Mouse (Mus musculus) megakaryocyte progenitor cell, adult 5-6 weeks (primary cell): ENCODE results near the gene Acads. TPM values are rescaled to one million over a fixed set of nuclear protein-coding genes. Genes with fewer than 3 reads are reported as not detected.
"Not testable (repeated sequence)": the region's sequence is repeated elsewhere in the genome, so short reads cannot be mapped to it uniquely, and the experiment has no call there.

Source experiments
- ATAC-seq: replicated peaks from 2 replicates; pipeline ENCODE4 v1.8.0; 2016; ENCODE audit warnings: mild to moderate bottlenecking, moderate TSS enrichment, inconsistent platforms; ENCODE audit not compliant: poor library complexity
- total RNA-seq, 2 experiments: library from RNA; stranded (forward) in 1 of 2; stranded (reverse) in 1 of 2; fragments of 157-497, 149-512 nt in 1 of 2; fragments of 200-1000 nt in 1 of 2; gene quantifications; 2 replicates each; pipeline versions ENCODE4 v1.2.3 to v1.2.4; 2015 to 2017

The Acads gene
- total RNA-seq (2015) (27.8 and 28.8 TPM in 2 replicates), total RNA-seq (2017) (22.3 and 34.1 TPM in 2 replicates)

- peak; percentile 93 for ATAC-seq
Measured at GRCm38 (mm10) chr5:115118961-115119570, at the start of gene Acads. Gene Acads, minus strand, starts transcription at chr5:115119346.

DNA sequence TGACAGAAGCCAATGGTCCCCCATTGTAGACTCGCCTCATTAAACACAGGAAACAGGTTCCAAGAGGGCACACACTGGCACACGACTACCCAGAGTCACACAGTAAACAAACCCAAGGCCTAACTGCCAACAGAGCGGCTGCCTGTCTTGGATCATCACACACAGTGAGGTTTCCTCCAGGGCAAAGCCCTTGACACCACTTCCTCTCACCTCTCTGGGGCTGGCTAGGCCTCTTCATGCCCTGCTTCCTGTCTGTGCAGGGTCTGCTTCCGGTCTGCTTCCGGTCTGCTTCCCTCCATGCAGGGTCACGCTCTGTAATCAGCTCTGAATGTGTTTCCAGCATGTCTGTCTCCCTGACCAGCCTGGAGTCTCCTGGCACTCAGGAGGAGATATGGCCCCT is 48.2 kb upstream of the Acads start:
- peak; percentile 68 for ATAC-seq

- ATAC-seq, result no peak
Measured at GRCm38 (mm10) chr5:115166815-115167194, 47.7 kb upstream of the Acads start.

GRCm38 (mm10) chr5:115165895-115166814 is 47.0 kb upstream of the Acads start:
- peak; percentile 38 for ATAC-seq

DNA sequence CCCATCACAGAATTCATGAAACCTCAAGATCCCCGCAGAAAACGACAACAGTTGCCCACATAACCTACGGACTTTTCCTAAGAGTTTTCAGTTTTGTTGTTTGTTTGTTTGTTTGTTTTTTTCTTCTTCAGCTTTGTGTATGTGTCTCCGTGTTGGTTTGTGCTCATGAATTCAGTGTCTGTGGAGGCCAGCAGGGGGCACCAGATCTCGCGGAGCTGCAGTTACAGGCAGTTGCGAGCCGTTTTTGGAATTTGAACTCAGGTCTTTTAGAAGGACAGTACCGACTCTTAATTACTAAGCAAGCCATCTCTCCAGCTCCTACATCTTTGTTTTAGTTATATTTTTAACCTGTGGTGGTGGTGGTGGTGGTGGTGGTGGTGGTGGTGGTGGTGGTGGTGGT is 46.2 kb upstream of the Acads start:
- ATAC-seq, result no peak

- not testable (repeated sequence) for ATAC-seq
Measured at GRCm38 (mm10) chr5:115164446-115164845, 45.3 kb upstream of the Acads start.

GRCm38 (mm10) chr5:115163563-115163962 is 44.4 kb upstream of the Acads start:
- peak; percentile 41; the same call in 1 of the 2 replicates for ATAC-seq

DNA sequence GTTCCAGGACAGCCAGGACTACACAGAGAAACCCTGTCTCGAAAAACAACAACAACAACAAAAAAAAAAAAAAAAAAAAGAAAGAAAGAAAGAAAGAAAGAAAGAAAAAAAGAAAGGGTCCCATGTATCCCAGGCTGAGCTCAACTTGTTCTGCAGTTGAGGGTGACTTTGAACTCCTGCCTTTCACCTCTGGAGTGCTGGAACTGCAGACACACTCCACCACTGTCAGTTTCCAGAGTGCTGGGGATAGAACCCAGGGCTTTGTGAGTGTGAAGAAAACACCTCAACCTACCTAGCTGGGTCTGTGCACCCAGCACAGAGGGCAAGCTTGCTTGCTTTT is 42.8 kb upstream of the Acads start:
- not testable (repeated sequence) for ATAC-seq

GRCm38 (mm10) chr5:115161064-115161939 is 42.2 kb upstream of the Acads start:
- ATAC-seq, result no peak

DNA sequence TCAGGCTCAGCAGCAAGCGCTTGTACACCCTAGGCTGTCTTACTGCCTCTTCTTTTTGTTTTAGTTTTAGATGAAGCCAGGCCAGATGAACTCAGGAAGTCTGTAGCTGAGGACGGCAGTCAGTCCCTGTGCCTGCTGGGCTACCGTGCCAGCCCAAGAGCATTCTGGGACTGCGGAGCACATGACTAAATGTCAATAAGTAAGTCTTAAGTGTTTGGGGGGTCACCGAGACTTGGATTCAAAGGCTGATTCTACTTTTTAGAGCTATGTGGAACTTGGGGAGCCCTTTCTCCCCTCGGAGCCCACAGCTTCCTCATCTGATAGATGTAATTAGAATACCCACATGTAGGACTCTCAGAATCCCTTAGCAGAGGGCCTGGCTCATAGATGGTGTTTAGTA is 41.5 kb upstream of the Acads start:
- no peak for ATAC-seq

GRCm38 (mm10) chr5:115159165-115159564 is 40.0 kb upstream of the Acads start:
- ATAC-seq, result no peak

DNA sequence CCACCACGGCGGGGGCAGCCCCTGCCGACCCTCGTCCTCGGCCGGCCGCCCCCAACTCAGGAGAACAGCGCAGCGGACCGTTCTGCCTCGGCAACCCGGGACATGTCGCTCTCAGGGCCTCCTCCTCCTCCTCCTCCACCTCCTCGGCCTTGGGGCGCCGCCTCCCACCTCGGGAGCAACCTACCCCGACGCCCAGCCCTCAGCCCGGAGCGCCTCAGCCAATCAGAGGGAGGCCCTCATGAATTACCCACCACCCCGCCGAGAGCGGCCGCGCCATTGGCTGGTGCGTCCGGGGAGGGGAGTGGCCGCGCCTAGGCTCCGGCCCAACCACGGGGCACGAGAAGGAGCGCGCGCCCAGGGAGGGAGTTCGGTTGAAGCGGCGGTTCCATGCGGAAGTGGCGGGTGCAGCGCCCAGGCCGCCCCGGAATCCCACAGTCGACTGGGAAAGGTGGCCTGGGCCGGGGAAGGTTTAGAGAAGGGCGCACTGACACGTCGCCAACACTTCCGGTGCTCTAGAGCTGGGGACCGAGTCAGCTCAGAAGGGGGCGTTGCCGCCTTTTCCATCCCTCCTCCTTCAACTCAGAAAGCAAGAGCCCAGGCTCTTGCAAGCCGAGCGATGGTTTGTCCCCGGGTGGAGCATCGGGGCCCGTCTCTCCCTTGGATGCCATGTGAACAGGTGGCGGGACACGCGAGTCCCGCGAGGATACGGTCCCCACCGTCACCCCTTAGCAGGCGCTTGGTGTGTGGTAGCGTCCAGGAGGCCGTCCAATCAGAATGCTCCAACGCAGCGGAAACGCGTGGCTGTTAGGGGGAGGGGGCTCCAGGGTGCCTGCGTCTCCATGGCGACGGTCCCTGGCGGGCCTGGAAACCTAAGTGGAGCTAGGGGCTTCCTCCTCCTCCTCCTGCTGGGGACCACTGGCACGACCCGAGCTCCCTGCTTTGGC is 39.2 kb upstream of the Acads start, which contains the start of gene Mlec:
Gene Mlec (minus strand): TSS at position 140 of the 944 bp plus-strand sequence.
- ATAC-seq, result peak; percentile 80

DNA sequence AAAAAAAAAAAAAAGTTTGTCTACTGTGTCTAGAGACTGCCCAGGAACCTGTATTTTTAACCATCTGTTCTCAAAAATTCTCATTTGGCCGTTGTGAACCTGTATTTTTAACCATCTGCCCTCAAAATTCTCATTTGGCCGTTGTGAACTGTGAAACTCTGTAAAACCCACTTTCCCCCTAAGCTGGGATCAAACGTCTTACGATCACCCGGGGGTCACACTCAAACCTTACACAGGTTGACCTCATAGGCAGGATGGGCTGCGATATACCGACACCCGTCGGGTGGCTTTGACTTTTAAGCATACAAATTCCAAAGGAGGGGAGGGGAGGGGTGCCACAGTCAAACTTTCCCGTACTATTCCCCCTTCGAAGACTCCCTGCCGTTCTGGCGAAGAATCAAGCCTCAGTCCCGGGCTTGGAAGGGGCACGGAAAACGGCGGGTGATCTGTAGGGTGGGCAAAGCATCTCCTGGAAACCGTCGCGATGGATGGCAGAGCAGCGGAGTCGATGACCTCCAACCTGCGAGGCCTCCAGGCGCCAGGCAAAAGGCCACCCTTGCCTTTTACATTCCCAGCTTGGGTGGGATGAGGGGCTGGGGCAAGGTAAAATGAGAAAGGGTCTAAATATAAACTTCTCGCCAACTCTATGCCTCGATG is 37.9 kb upstream of the Acads start:
- ATAC-seq, result no peak

GRCm38 (mm10) chr5:115156401-115156800 is 37.3 kb upstream of the Acads start:
- ATAC-seq, result no peak

DNA sequence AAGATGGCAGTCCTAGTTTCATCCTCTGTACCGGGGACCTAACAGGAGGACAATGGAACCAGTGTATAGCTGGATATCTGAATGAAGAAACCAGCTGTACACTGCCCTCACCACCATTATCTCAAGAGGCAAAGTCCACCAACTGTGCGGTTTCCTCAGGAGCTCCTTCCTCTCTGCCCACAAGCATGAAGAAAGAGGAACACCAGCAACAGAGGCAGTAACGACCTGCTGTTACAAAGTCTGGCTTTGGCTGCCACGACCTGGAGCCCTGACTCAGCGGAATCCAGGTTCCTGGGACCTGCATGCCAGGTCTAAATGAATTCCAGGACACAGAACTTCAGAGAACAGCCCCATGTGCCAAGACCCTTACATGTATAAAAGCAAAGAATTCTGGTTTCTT is 36.7 kb upstream of the Acads start:
- ATAC-seq, result peak; percentile 47

DNA sequence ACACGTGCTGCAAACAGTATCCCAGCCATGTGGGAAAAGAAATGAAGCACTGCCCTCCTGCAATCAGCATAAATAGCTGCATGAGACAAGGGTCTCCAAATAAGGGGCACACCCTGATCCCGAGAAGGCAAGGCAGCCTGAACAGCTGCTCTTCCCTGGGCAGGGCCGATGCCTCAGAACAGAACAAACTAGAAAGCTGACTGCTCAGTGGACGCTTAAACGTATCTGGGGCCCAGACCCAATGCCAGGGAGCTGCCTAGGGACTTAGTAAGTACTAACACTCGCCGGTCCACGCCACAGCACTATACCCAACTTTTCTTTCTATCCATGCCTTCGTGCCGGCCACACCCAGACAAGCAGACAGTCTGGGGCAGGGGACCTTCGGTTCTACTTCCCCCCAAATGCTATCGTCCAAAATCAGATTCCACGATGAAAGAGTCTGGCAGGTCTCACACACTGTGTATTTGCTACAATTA is 36.0 kb upstream of the Acads start:
- ATAC-seq, result no peak

DNA sequence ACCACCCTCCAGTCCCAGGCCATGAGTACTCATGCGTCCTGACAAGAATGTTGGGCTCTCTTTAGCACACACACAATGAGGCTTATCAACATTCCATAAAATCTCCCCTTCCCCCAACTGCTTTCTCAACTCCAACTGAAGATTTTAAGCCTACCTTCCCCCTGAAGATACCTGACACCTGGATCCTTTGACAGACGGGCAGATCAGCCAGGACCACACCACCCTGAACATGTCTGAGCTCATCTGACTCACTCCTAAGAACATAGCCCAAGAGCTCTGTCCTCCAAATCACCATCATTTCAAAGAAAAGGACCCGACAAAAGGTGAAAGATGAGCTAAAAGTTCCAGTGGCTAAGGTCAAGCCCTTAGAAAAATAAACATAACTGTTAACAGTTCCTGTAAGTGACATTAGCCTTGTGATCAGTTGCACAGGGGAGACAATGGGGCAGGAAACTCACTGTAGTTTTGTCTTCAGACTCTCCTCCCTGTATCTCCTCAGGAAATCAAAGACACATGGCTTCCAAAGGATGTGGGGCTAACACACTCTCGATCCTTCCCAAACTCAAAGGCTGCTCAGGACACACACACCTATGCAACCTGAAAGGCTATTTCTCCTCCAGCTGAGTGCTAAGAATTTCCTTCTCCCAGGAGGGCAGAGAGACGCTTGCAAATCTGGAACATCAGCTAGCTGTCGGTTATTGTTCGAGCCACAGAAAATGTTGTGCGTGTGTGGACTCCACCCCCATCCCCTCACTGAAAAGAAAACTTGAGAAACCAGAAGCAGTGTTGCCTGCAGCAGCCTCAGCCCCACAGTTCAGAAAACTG is 33.2 kb upstream of the Acads start:
- ATAC-seq, result no peak

DNA sequence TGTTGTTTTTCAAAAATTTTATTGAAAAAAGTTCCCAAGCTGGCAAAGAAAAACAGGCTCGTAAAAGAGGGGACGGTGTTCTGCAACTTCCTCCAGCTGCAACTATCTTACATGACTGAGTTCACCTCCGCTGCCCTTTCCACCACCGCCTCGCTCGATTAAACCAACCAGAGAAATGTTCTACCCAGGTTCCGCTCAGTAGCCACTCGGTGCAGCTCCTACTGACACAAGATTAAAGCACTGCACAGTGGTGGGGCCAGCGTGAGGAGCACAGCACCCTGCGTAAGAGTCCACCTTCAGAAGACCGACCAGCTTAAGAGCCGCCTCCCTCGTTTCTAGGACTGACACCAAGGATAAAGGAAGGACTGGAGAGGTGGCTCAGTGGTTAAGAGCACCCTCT is 32.3 kb upstream of the Acads start:
- ATAC-seq, result no peak

DNA sequence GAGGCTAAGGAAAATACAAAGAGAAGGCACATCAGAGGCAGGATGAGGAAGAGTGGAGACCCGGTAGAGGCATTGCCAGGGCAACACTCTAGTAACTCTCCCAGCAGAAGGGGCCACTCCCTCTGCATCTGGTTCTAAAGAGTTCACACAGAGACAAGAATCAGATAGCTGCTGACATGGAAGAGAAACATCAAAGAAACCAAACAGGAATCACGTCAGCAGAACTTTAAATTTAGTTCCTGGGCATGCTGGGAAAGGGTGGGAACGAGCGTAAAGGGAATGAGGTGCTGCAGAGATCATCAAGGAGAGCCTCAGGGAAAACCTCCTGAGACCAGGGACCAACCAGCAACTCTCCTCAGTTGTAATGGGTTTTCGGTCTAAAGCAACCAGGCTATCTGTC is 31.8 kb upstream of the Acads start:
- no peak for ATAC-seq
